Mouse (Mus musculus) intestine, embryonic 14.5 days (tissue): Measurements from ENCODE around the gene Tmem211. TPM values are rescaled to one million over a fixed set of nuclear protein-coding genes. Genes with fewer than 3 reads are reported as not detected.

Source experiments
- ATAC-seq: fragments of 200-750 bp; cut with Nextera tagmentation; replicated peaks from 2 replicates; pipeline ENCODE4 v1.8.0; 2017; ENCODE audit warnings: low read depth, moderate number of reproducible peaks, moderate TSS enrichment, moderate library complexity; ENCODE audit not compliant: low FRiP score, low TSS enrichment
- DNase-seq: peaks from one replicate; pipeline ENCODE4 v3.0.0-alpha.2; 2018; ENCODE audit warnings: low spot score
- H3K27ac ChIP-seq: fragments of 300-500 bp; sonication (generic); 2 replicates; pipeline ENCODE4 v1.5.1; 2014; ENCODE audit warnings: low read depth, mild to moderate bottlenecking, control low read depth
- H3K27me3 ChIP-seq: fragments of 300-500 bp; sonication (generic); replicated peaks from 2 replicates; pipeline ENCODE4 v1.6.1; 2014; ENCODE audit warnings: low read length, control low read depth; ENCODE audit not compliant: control insufficient read depth, insufficient read depth
- H3K36me3 ChIP-seq: fragments of 300-500 bp; sonication (generic); 2 replicates; pipeline ENCODE4 v1.6.1; 2014; ENCODE audit warnings: low read length, control low read depth; ENCODE audit not compliant: control insufficient read depth, insufficient read depth
- H3K4me1 ChIP-seq: fragments of 300-500 bp; sonication (generic); replicated peaks from 2 replicates; pipeline ENCODE4 v1.6.1; 2014; ENCODE audit warnings: low read length, control low read depth, mixed read lengths; ENCODE audit not compliant: control insufficient read depth, insufficient read depth
- H3K4me2 ChIP-seq: fragments of 300-500 bp; sonication (generic); 2 replicates; pipeline ENCODE4 v1.6.1; 2014; ENCODE audit warnings: low read length
- H3K4me3 ChIP-seq: fragments of 300-500 bp; sonication (generic); 2 replicates; pipeline ENCODE4 v1.5.1; 2014; ENCODE audit warnings: low read depth, low read length, control low read depth, mixed read lengths
- H3K9ac ChIP-seq: fragments of 300-500 bp; sonication (generic); 2 replicates; pipeline ENCODE4 v1.6.1; 2014; ENCODE audit warnings: mild to moderate bottlenecking, low read length
- H3K9me3 ChIP-seq: fragments of 300-500 bp; sonication (generic); 2 replicates; pipeline ENCODE4 v1.6.1; 2016; ENCODE audit warnings: low read length, control low read depth; ENCODE audit not compliant: control insufficient read depth
- WGBS: fragments of 180-500 bp; shearing (Covaris S2); extraction: QIAGEN DNeasy Blood & Tissue Kit; methylation state at CpG from one replicate; pipeline ENCODE4 v1.1.7; 2014; 5-methylcytosine and 5-hydroxymethylcytosine counted together
- polyA plus RNA-seq: library from polyadenylated mRNA; unstranded; fragments of >200 nt; fragmentation: Nextera tagmentation; extraction: Ambion mirVana; gene quantifications from 2 replicates; pipeline ENCODE4 v1.2.1, GENCODE M21; 2014

Tmem211 gene
- polyA plus RNA-seq, 1 experiment from 2014 or later, result not detected

DNA sequence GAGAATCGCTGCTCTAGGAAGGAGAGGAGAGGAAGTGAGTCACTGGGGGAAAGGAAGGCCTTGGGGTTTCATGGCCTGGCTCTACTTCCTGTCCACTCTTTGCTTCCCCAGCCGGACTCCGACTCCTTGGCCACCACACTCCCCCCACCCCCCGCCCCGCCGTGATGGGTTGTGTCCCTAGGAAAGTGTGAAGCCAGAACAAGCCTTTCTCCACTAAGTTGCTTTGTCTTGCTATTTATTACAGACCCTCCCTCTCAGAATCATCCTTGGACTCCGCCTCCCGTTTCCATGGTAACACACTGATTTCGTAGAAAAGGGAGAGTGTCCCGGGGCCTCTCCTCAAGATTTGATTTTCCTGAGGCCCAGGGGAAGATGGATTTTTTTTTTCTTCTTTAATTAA, 1.4 kb upstream of the Tmem211 start:
- Histone ChIP-seq H3K27me3 (no peaks in the 10 kb centered on the region), H3K36me3 (no peaks in the 10 kb centered on the region), H3K4me2 (peak overlapping the region; percentile 41; the same call in 1 of the 2 replicates), H3K9ac (no peak overlapping the region), H3K4me1 (peaks cover 9% of the 10 kb centered on the region; the same call in 1 of the 2 replicates), H3K9me3 (no peaks in the 10 kb centered on the region), H3K27ac (no peak overlapping the region), H3K4me3 (no peak overlapping the region)
- 18% methylated on average over 10 of the region's 10 CpGs for WGBS
- ATAC-seq, result no peak
- peak; percentile 55 for DNase-seq

DNA sequence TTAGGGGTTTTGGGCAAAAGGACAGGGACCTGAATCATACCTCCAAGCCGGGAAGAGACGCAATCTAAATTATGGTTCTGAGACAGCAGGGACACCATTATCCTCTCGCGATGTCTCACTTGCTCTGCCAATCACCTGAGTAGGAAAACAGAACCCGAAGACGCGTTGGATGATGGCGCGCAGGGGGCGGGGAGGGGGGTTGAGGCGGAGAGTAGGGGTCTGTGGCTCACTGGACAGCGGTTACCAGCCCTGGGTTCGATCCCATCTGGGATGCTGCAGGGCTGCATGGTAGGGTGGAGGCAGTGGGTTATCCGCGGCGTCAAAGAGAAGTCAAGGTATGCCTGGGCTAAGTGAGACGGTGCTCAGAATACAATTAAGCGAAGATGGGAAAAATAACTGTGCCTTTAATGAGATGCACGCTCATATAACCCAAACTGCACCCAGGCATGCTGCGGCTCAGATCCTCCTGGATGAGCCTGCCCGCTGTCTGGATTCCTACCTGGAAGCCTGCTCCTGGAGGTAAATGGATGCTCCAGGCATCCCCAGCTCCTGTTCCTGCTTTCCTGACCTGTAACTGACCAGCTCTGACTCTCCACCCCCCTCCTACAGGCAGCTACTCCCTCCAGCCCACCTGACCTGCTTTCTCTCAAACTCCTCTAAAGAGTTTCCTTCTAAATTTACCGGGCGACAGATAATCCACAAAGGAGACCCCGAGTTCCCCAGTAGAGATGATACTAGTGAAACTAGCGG, 848 bp upstream of the Tmem211 start:
- H3K36me3 ChIP-seq, result no peaks in the 10 kb centered on the region
- peak overlapping the region; percentile 41 for H3K4me2 ChIP-seq
- H3K9me3 ChIP-seq, result no peaks in the 10 kb centered on the region
- no peaks in the 10 kb centered on the region for H3K27me3 ChIP-seq
- no peak overlapping the region for H3K27ac ChIP-seq
- no peak for ATAC-seq
- H3K4me1 ChIP-seq, result peaks cover 9% of the 10 kb centered on the region; the same call in 1 of the 2 replicates
- no peak overlapping the region for H3K9ac ChIP-seq
- DNase-seq, result peak; percentile 59
- 28% methylated on average over 25 of the region's 25 CpGs for WGBS
- H3K4me3 ChIP-seq, result no peak overlapping the region

DNA sequence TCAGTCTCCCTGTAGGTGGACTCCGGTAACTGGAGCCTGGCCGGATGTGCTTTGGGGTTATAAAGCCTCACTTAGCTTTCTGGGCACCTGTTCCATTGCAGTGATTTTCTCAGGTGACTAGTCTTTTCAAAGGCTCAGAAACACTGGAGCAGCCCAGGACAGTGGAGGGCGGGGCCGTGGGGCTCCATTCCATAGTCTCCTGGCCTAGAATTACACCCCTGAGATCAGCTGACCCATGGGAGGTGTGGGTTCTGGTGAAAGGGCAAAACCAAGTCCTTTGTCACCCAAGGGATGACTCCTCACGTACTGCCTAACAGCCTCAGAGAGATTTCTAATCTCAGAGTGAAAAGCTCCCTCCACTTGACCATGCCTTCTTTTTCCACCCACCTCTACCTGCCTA, 3.5 kb downstream of the Tmem211 start:
- WGBS, result 75% methylated on average over 5 of the region's 5 CpGs
- Histone ChIP-seq H3K27ac (no peak overlapping the region), H3K36me3 (no peaks in the 10 kb centered on the region), H3K4me2 (no peak overlapping the region), H3K27me3 (no peaks in the 10 kb centered on the region), H3K4me3 (no peak overlapping the region), H3K4me1 (peaks cover 9% of the 10 kb centered on the region; the same call in 1 of the 2 replicates), H3K9me3 (no peaks in the 10 kb centered on the region), H3K9ac (no peak overlapping the region)
- ATAC-seq (no peak), DNase-seq (no peak)

DNA sequence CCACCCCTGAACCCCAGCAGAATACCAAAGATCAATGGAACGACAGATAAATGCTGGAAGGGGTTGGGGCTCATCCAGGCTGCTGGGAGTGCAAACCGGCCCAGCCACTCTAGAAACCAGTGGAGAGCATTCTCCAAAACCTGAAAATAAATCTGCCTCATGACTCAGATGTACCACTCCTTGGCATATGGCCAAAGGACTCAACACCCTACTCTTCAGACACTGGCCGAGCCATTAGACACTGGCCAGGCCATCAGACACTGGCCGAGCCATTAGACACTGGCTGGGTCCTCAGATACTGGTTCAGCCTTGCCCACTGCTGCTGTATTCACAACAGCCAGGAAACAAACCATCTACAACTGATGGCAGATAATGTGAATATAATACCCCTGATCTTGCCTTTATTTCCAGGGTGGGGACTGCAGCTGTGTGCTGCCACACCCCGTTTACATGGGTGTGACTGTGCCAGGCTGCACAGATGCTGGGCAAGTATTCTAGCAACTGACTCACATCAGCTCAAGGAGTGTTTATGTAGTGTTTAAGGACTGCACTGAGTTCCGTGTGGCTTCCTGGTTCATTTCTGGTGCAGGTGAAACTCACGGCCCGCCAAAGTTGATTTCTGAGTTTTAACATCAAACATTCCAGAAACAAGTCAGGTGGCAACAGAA, 22.7 kb downstream of the Tmem211 start:
- Histone ChIP-seq H3K4me2 (no peak overlapping the region), H3K4me3 (no peak overlapping the region), H3K36me3 (no peaks in the 10 kb centered on the region), H3K27ac (no peak overlapping the region), H3K9me3 (no peaks in the 10 kb centered on the region), H3K9ac (no peak overlapping the region), H3K27me3 (no peaks in the 10 kb centered on the region), H3K4me1 (no peaks in the 10 kb centered on the region)
- ATAC-seq (no peak), DNase-seq (no peak)
- 65% methylated on average over 8 of the region's 8 CpGs for WGBS

DNA sequence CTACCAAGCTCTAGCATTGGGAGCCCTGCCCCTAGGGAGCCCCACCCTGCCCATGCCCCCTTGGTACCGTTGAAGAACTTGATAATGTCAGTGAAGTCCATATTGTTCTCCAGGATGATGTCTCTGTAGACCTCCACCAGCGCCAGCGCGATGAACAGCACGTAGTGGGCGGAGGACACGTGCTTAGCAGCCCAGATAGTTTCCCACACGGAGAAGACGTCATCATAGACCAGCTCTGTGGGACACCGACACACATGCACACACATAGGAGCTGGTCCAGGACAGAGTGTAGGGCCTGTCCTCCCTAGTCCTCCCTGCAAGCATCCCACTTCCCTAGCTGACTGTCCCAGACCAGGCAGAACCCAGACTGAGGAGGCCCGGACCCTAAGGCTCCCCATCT, 24.1 kb downstream of the Tmem211 start:
- H3K4me1 ChIP-seq, result no peaks in the 10 kb centered on the region
- H3K9me3 ChIP-seq, result no peaks in the 10 kb centered on the region
- no peak overlapping the region for H3K9ac ChIP-seq
- H3K27ac ChIP-seq, result no peak overlapping the region
- no peak overlapping the region for H3K4me2 ChIP-seq
- H3K36me3 ChIP-seq, result no peaks in the 10 kb centered on the region
- no peak overlapping the region for H3K4me3 ChIP-seq
- no peak for ATAC-seq
- DNase-seq, result no peak
- H3K27me3 ChIP-seq, result no peaks in the 10 kb centered on the region
- WGBS, result 93% methylated on average over 11 of the region's 11 CpGs

DNA sequence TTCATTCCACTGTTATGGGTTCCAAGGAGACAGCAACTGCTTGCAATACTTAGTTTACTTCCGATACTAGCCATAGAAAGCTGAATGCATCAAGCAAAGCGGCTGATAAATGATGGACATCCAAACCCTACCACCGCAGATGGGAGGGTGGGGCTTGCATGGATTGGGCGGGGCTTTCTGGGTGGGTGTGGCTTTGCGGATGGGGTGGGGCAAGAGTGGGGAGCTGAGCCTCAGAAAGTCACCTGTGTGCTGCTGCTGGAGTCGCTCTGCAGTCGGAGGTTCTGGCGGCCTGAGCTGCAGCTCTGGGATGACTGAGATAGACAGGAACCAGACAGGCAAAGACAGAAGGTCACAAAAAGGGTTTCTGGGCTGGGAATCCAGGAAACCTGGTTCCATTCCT, 38.9 kb downstream of the Tmem211 start:
- 73% methylated on average over 8 of the region's 8 CpGs for WGBS
- DNase-seq, result no peak
- Histone ChIP-seq H3K27me3 (no peaks in the 10 kb centered on the region), H3K27ac (no peak overlapping the region), H3K4me3 (no peak overlapping the region), H3K9ac (no peak overlapping the region), H3K9me3 (no peaks in the 10 kb centered on the region), H3K4me2 (no peak overlapping the region), H3K36me3 (no peaks in the 10 kb centered on the region; the same call in 1 of the 2 replicates), H3K4me1 (no peaks in the 10 kb centered on the region)
- no peak for ATAC-seq

DNA sequence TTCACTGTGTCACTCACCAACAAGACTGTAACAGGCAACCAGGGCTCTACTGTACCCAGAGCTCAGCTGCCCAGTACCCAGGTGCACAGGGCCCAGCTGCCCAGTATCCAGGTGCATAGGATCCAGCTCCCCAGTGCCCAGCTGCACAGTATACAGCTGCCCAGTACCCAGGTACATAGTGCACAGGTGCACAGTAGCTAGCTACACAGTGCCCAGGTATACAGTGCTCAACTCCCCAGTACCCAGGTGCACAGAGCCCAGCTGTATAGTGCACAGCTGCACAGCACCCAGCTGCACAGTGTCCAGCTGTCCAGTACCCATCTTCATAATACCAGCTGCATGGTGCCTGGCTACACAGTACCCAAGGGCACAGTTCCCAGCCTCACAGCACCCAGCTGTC, 41.5 kb downstream of the Tmem211 start:
- H3K9me3 ChIP-seq, result no peaks in the 10 kb centered on the region
- no peaks in the 10 kb centered on the region for H3K36me3 ChIP-seq
- no peak for DNase-seq
- ATAC-seq, result no peak
- no peaks in the 10 kb centered on the region for H3K27me3 ChIP-seq
- H3K4me2 ChIP-seq, result no peak overlapping the region
- H3K4me1 ChIP-seq, result no peaks in the 10 kb centered on the region
- H3K9ac ChIP-seq, result no peak overlapping the region
- H3K4me3 ChIP-seq, result no peak overlapping the region
- H3K27ac ChIP-seq, result no peak overlapping the region

DNA sequence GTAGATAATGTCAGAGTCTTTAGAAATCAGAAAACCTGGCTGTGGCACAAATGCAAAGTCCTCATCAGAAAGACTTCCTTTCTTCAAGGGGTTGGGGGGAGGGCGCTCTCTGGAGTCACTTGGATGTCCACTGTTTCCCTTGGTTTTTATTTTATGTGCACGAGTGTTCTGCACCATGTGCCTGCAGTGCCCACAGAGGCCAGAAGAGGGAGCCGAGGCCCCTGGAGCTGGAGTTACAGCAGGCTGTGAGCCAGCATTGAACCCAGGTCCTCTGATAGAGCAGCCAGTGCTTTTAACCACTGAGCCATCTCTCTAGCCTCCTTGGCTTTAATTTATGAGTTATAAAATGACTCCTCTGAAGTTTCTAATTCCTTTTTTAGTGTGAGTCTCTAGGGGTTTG, 43.3 kb downstream of the Tmem211 start:
- H3K27ac ChIP-seq, result no peak overlapping the region
- H3K4me2 ChIP-seq, result no peak overlapping the region
- H3K9ac ChIP-seq, result no peak overlapping the region
- no peak for ATAC-seq
- H3K27me3 ChIP-seq, result no peaks in the 10 kb centered on the region
- H3K4me1 ChIP-seq, result no peaks in the 10 kb centered on the region
- no peak overlapping the region for H3K4me3 ChIP-seq
- WGBS, result 78% methylated on average over 3 of the region's 3 CpGs
- no peaks in the 10 kb centered on the region for H3K36me3 ChIP-seq
- no peaks in the 10 kb centered on the region for H3K9me3 ChIP-seq
- DNase-seq, result no peak
